Mouse (Mus musculus) ES-E14 (cell line): ENCODE measurements around the gene Egr2.

Experiments
- CHD2 ChIP-seq: IDR thresholded peaks from 2 replicates; pipeline ENCODE4 v1.6.1; 2014; ENCODE audit warnings: mild to moderate bottlenecking, low read depth, low read length, inconsistent platforms
- HCFC1 ChIP-seq: IDR thresholded peaks from 2 replicates; pipeline ENCODE4 v1.6.1; 2012; ENCODE audit warnings: low read length, inconsistent platforms, borderline replicate concordance; ENCODE audit not compliant: insufficient read depth
- ZC3H11A ChIP-seq: IDR thresholded peaks from 2 replicates; pipeline ENCODE4 v1.6.1; 2012; ENCODE audit warnings: low read depth, mild to moderate bottlenecking, inconsistent platforms, low read length, borderline replicate concordance

GRCm38 (mm10) chr10:67548877-67549731 is 13.8 kb downstream of the Egr2 start, which contains the start of gene Ado:
- TF ChIP-seq ZC3H11A (no peak), HCFC1 (peak; percentile 94), CHD2 (no peak)
